Mouse (Mus musculus) brain, adult 2 months (tissue): ENCODE measurements at regions not wholly inside any gene's neighbourhood (a gene's known extent, or its start where the extent isn't known, plus 50 kb on each side); places are given as distances from the start of the nearest gene placed in this dataset.

Experiments used
- DNase-seq: peaks from one replicate; pipeline ENCODE4 v3.0.0; 2011; ENCODE audit warnings: low read depth, low spot score

DNA sequence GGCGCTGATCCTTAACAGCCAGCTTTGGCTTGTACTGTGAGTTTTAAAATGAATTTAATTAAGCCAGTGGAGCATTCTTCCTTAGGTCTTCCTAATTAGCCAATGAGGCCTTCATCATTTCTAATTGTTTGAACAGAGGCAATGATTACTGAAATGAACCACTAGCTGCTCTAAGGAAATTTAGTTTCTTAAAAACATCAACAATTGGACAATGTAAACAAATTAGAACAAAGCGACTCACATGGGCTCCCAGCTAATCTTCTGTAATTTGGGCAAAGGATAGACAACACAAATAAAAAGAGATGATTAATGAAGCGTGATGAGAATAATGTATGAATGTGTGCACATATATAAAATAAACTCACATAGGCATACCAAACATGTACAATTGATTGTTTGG lies 1011.4 kb upstream of the Igfbp7 start:
- no peak for DNase-seq

DNA sequence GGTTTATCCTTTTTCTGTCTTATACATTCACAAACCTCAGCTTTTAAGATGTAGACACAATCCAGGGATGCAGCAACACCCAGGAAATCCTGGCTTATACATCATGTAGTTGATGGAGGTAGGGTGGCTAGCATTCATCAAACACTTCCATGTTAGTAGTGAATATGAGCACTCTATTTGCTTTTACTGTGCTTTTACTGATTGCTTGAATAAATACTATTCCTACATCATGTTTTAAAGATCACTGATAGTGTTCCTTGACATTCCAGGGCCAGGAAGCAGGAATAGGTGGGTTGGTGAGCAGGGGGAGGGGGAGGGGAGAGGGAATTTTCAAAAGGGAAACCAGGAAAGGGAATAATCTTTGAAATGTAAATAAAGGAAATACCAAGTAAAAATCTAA lies 998.5 kb upstream of the Igfbp7 start:
- no peak for DNase-seq

DNA sequence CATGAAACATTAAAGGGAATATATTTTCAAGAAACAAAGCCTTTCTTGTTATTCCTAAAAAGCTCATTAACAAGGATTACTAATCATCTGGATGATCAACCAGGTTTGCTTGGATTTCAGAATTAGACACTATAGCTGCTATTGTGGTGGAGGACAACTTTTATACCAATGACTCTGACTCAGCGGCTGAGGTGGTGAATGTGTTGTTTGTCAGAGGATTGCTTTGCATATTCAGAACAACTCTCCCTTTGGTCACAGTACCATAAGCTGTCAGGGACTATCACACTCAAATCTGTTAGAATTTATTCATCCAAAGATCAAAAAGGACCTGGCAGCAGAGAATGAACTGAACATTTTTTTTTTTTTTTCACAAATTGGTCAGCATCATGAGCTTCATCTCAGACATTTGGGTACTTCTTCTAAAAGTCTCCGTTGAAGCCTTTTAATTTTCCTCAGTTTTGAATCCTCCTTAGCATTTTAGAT lies 994.4 kb upstream of the Igfbp7 start:
- peak; percentile 24 for DNase-seq

DNA sequence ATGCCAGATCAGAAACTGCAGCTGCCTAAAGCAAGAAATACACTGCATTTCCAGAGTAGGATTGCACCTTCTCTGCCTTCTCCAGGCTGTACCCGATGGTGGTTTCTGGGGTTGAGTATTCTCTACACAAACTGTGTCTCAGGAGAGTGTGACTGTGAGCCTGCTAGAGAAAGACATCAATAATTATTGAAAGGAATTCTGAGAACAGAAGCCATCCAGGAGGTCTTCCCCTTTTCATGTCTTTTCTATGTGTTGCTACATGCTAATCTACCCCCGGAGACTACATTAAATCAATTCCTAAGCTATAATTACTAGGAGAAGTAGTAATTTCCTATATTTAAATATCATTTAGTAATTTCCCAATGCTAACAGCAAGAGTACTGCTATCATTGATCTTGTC lies 985.5 kb upstream of the Igfbp7 start:
- DNase-seq: no peak
